Mouse (Mus musculus): ENCODE results near the gene Nek7. TPM values are rescaled to one million over a fixed set of nuclear protein-coding genes. Genes with fewer than 3 reads are reported as not detected.
A peak's percentile ranks its signal among the peaks of the same experiment; 100 is the strongest.

Nek7 gene
- 10 to 100 TPM; 78.8 to 80.0 TPM for total RNA-seq (2021)

GRCm38 (mm10) chr1:138619996-138620461 lies at the start of gene Nek7:
TSS of gene Nek7 (minus strand) at chr1:138620141.
- intact Hi-C loops (cut with DNase I), result loop anchor here (2.0 to 10.0 kb wide), 6 partner anchors 43 to 305 kb away; no protein-coding TSS in a partner anchor
- no peak for DNase-seq

DNA sequence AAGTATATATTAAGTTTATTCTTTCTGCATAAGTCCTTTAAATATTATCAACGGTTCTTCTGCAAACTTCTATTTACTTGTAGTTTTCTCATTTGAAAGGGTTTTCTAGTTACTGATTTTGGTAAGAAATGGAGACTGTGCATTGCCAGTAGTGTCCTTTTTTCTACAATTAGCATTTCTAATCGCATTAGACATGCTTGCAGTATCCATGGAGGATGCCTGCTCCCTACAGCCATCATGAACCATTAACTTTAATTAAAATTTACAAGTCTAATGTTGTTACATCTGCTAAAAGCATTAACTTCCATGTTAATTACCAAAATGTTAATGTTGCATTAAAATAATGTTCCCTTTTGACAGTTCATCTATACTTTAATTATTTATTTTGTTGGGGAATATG lies 42.4 kb upstream of the Nek7 start:
- DNase-seq, result no peak
- intact Hi-C loops (cut with DNase I), result no loop called here

DNA sequence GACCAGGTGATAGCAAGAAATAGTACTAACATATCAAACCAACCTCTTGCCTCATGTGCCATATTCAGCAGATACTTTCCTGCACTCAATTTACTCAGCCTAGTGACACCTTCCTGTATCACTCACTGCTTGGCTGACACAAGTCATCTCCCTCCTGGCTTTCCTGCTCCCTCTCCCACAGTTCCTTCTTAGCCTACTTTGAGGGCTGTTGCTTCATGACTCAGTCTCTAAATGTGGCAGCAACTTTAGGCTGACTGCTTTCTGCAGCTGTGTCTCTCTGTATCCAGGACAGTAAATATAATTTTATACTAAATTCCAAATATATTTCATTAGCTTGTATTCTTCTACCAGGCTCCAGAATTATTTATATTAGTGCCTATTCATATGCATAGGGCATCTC lies 34.3 kb upstream of the Nek7 start:
- no peak for DNase-seq
- intact Hi-C loops (cut with DNase I), result no loop called here

- peak in 1 of 2 experiments; percentile 13 for DNase-seq
- intact Hi-C loops (cut with DNase I), result no loop called here
Observed at GRCm38 (mm10) chr1:138644991-138645390, 25.1 kb upstream of the Nek7 start.

DNA sequence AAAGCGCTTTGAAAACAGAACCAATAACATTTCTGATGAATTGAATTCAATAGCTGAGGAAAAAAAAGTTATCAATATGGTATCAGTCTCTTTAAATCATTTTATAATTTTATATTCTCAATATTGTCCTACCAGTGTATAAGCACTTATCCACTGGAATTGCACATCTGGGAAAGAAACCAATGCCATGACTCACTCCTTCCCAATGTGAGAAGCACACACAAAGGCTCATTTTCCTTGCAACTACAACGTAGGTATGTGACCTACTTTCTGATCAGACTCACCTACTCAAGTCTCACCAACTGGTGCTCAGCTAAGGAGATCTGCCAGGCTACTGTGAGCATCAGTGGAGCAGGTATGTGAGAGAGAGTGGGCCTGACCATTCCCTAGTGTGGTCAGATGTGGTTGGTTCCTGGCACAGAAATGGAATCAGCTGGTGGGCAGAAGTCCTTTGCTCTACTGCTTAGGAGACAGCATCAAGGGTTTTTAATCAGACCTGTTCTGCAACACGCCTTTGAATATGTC lies 23.4 kb upstream of the Nek7 start:
- DNase-seq, result no peak
- intact Hi-C loops (cut with DNase I), result no loop called here

DNA sequence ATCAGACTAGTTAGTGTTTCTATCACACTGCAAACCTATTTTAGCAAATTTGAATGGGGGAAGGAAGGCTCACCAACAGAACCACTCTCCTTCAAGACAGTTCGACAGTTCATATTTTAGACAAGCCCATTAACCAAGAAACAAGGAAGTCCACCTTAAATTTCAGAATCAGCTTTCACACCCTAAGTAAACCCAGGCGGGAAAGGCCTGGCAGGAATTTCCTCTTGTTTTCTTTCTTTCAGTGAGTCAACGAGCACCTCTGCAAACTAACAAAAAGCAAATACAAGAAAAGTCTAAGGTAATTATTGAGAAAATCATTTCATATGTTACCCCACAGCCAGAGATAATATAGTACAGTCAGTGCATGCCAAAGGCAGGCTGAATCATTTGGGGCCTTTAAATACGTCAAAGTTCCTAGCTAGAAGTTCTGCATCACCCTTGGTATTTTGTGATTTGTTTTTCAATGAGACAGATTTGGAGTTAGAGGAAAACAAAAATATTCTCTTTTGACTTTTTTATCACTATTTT lies 21.1 kb upstream of the Nek7 start:
- DNase-seq, result no peak
- intact Hi-C loops (cut with DNase I), result no loop called here

DNA sequence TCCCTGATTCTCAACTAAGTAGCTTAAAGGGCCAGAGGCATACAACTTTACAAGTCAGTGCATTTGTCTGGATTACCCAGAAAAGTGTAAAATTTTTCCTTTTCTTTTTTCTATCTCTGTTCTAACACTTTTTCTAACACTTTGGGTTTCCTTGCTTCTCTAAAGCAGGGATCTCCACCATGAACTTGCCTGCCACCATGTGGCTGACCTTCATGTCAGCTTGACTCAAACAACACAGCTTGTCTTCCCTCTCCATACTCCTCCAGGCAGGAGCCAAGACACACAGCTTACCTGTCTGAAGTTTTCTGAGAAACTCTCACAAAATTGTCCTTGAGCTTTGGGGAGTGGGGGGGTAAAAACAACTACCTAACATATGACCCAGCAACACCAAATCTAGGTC lies 17.9 kb upstream of the Nek7 start:
- peak in 1 of 2 experiments; percentile 47 for DNase-seq
- intact Hi-C loops (cut with DNase I), result loop anchor here (1.0 to 5.0 kb wide), 3 partner anchors 221 to 511 kb away; no protein-coding TSS in a partner anchor

DNA sequence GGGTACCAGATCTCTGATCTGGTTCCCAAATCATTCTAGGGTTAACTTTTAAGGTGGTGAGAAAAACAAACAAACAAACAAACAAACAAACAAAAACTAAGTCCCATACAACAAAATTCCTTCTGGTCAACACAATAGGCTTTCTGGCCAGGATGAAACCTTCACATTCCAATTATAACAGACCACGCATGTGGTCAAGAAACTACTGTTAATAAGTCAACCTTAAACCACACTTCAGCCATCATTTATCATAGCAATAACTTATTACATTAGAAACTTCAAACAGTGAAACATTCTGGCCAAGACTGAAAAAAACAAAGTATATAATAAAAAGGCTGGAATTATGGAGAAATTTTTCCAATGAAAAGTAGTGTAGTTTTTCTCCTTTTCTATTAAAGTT lies 14.6 kb upstream of the Nek7 start:
- intact Hi-C loops (cut with DNase I), result no loop called here
- DNase-seq, result no peak

GRCm38 (mm10) chr1:138628919-138629318 lies 9.0 kb upstream of the Nek7 start:
- intact Hi-C loops (cut with DNase I), result no loop called here

GRCm38 (mm10) chr1:138628486-138628885 lies 8.5 kb upstream of the Nek7 start:
- DNase-seq, result no peak

More at GRCm38 (mm10) chr1:138628919-138629318, 9.0 kb upstream of the Nek7 start:
- DNase-seq, result no peak

DNA sequence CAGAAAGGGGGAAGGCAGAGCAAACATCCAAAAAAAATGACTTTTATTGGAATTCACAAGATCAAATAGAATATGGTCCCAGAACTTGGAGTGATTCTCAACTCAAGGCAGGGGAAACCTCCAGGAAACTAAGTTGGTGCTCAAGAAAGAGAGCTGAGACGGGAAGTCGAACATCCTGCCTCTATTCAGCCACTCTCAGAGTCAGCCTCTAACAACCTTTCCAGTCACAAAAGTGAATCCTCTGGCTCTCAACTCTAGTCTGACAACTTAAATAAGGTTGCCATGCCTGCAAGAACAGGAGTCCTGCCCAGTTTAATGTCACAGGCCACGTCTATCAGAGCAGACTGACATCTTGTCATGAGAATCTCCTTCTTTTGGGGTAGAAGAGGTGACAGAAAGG lies 7.9 kb upstream of the Nek7 start:
- intact Hi-C loops (cut with DNase I), result no loop called here
- DNase-seq, result no peak

More at GRCm38 (mm10) chr1:138628486-138628885, 8.5 kb upstream of the Nek7 start:
- intact Hi-C loops (cut with DNase I), result no loop called here

DNA sequence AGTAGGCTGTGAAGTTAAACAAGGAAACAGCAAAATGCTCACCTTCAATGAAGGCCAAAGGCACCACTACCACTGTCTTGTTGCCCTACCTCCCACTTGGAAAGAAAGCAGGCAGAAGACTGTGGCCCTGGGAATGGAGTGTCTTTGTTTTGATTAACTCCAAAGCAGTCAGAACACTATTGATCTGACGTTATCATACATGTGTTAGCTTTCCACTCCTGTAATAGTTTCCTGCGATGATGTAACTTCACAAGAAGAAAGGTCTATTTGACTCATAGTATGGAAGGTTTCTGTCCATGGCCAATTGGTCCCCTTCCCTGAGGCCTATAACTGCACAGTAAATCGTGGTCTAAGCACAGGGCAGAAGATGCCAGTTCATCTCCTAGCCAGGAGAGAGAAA lies 6.3 kb upstream of the Nek7 start:
- DNase-seq, result no peak
- intact Hi-C loops (cut with DNase I), result no loop called here

DNA sequence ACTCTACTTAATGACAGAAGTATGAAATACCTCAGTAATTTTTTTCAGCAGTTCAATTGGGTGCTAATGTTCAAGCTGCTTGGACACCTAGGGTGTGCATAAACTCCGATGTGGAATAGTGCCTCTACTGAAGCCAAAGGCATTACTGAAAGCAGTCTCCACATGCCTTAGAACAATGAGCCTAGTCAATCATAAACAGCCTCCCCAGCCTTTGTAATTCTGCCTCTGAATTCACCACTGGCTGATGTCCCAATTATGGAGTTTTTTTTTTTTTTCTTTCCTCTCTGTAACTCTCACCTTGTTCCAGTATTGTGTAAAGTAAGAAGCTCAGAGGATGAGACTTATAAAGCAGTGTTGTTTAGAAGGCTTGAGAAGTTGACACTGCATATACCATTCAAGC lies 3.9 kb upstream of the Nek7 start:
- intact Hi-C loops (cut with DNase I), result loop anchor here (5.0 kb wide), 1 partner anchor 297 kb away; no protein-coding TSS in a partner anchor
- no peak for DNase-seq

DNA sequence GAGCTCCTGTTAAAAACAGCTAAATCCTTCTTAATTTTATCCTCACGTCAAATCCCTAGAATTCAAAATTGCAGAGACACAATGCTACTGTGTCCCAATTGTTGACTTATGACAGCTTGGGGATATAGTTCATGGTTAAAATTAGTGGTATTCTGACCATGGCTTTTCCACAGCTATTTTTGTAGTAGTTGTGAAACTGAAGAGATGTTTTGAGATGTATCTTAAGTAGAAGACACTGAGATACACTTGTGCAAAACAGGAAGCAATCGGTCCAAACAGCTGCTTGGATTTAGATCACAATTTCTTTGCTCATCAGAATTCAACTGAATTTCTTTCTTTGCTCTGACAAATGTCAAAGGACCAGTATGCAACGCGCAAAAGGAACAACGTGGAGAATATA lies 2.9 kb upstream of the Nek7 start:
- DNase-seq, result no peak
- intact Hi-C loops (cut with DNase I), result loop anchor here (5.0 kb wide), 1 partner anchor 296 kb away; no protein-coding TSS in a partner anchor

GRCm38 (mm10) chr1:138622431-138622830 lies 2.5 kb upstream of the Nek7 start:
- intact Hi-C loops (cut with DNase I), result loop anchor here (5.0 kb wide), 1 partner anchor 295 kb away; no protein-coding TSS in a partner anchor
- DNase-seq, result peak in 1 of 2 experiments; percentile 54

DNA sequence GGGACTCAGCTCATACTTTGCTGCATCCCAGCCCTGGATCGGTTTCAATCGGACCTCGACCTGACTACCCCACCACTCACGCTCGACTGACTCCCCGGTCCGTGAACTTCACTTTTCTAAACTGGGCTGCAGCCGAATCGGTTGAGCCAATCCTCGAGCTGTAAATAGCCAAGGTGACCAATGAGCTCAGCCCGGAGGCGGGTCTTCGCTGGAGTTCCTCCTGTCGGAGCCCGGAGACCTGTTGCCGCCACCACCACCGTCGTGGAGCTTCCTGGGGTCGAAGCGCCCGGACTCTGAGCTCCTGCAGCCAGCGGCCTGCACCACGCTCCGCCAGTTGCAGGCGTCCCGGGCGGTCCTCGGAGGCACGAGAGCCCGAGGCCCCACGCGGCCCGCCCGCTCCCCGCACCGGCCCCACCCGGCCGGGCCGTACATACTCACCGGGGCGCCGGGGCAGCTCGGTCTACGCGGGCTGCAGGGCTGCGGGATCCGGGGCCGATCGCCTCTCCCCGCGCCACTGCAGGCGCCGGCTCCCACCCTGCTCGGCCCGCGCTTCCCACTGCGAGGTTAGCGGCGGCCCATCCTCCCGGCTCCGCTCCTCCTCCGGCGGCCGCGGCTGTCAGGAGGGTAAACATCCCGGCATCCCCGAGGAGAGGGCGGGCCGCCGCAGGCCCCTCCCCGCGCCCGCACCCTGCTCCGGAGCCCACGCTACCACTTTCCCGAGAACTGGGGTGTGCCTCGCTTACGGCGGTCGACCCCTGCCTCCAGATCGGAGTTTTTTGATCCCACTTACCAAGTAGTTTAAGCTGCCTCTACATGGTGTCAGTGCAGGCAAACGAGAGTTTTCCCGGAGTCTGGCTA lies 598 bp downstream of the Nek7 start:
- intact Hi-C loops (cut with DNase I), result loop anchor here (5.0 to 10.0 kb wide), 4 partner anchors 62 to 305 kb away; no protein-coding TSS in a partner anchor
- DNase-seq, result peak; percentile 96 to 98

GRCm38 (mm10) chr1:138618012-138618354 lies 2.0 kb downstream of the Nek7 start:
- DNase-seq, result peak; percentile 87
- intact Hi-C loops (cut with DNase I), result loop anchor here (5.0 to 10.0 kb wide), 4 partner anchors 61 to 307 kb away; no protein-coding TSS in a partner anchor

GRCm38 (mm10) chr1:138617279-138618011 lies 2.5 kb downstream of the Nek7 start:
- intact Hi-C loops (cut with DNase I), result loop anchor here (2.0 to 10.0 kb wide), 5 partner anchors 21 to 307 kb away; no protein-coding TSS in a partner anchor
- no peak for DNase-seq

- no peak for DNase-seq
- intact Hi-C loops (cut with DNase I), result loop anchor here (5.0 to 10.0 kb wide), 4 partner anchors 58 to 309 kb away; no protein-coding TSS in a partner anchor
Observed at GRCm38 (mm10) chr1:138615388-138615787, 4.6 kb downstream of the Nek7 start.

- DNase-seq, result no peak
- intact Hi-C loops (cut with DNase I), result loop anchor here (5.0 to 10.0 kb wide), 4 partner anchors 57 to 310 kb away; no protein-coding TSS in a partner anchor
Observed at GRCm38 (mm10) chr1:138614552-138615287, 5.2 kb downstream of the Nek7 start.
